Mouse (Mus musculus) neural tube, embryonic 15.5 days (tissue): ENCODE results near the gene Timm17b. TPM values are rescaled to one million over a fixed set of nuclear protein-coding genes. Genes with fewer than 3 reads are reported as not detected.
"Not testable (repeated sequence)": the region's sequence is repeated elsewhere in the genome, so short reads cannot be mapped to it uniquely, and the experiment has no call there.

Experiments used
- ATAC-seq: fragments of 200-750 bp; cut with Nextera tagmentation; 2 replicates; pipeline ENCODE4 v1.8.0; 2017; ENCODE audit warnings: mild to moderate bottlenecking, moderate TSS enrichment, moderate library complexity; ENCODE audit not compliant: low FRiP score
- H3K27ac ChIP-seq: fragments of 300-500 bp; sonication (generic); replicated peaks from 2 replicates; pipeline ENCODE4 v1.5.1; 2015; ENCODE audit warnings: mild to moderate bottlenecking, inconsistent platforms
- H3K27me3 ChIP-seq: fragments of 300-500 bp; sonication (generic); replicated peaks from 2 replicates; pipeline ENCODE4 v1.6.1; 2015; ENCODE audit warnings: inconsistent platforms
- H3K36me3 ChIP-seq: fragments of 300-500 bp; sonication (generic); 2 replicates; pipeline ENCODE4 v1.6.1; 2015; ENCODE audit warnings: inconsistent platforms
- H3K4me1 ChIP-seq: fragments of 300-500 bp; sonication (generic); 2 replicates; pipeline ENCODE4 v1.6.1; 2015; ENCODE audit warnings: inconsistent platforms
- H3K4me2 ChIP-seq: fragments of 300-500 bp; sonication (generic); 2 replicates; pipeline ENCODE4 v1.6.1; 2015; ENCODE audit warnings: inconsistent platforms, mild to moderate bottlenecking, moderate library complexity
- H3K4me3 ChIP-seq: fragments of 300-500 bp; sonication (generic); replicated peaks from 2 replicates; pipeline ENCODE4 v1.5.1; 2015; ENCODE audit warnings: mild to moderate bottlenecking, inconsistent platforms
- H3K9ac ChIP-seq: fragments of 300-500 bp; sonication (generic); replicated peaks from 2 replicates; pipeline ENCODE4 v1.6.1; 2015; ENCODE audit warnings: mild to moderate bottlenecking, inconsistent platforms
- H3K9me3 ChIP-seq: fragments of 300-500 bp; sonication (generic); replicated peaks from 2 replicates; pipeline ENCODE4 v1.6.1; 2016; ENCODE audit warnings: inconsistent platforms
- WGBS: fragments of 180-500 bp; shearing (Covaris S2); methylation state at CpG from one replicate; pipeline ENCODE4 v1.1.7; 2015; ENCODE audit warnings: mixed read lengths; 5-methylcytosine and 5-hydroxymethylcytosine counted together
- polyA plus RNA-seq: library from polyadenylated mRNA; unstranded; fragments of >200 nt; fragmentation: Nextera tagmentation; extraction: Ambion mirVana; gene quantifications from 2 replicates; pipeline ENCODE4 v1.2.1, GENCODE M21; 2015

Gene Timm17b
- polyA plus RNA-seq, 1 experiment from 2014 or later, result 152 TPM

DNA sequence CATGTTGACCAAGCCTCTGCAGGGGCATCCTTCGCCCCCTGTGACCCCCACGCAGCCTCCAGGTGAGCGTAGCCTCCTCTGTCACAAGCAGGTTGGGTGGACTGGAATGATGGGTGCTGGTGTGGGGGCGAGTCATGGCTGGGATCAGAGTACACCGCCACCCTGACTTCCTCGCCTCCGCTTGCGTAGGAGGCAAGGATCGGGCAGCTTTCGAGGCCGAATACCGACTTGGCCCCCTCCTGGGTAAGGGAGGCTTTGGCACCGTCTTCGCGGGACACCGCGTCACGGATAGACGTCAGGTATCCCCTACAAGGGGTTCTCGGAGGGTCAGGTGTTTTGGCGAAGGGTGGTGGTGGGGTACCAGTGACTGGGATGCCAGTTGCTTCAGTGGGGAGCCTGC lies 20.7 kb upstream of the Timm17b start:
- H3K27ac ChIP-seq, result peak overlapping the region; percentile 71
- H3K9me3 ChIP-seq, result no peaks in the 10 kb centered on the region
- peak overlapping the region; percentile 53 for H3K4me3 ChIP-seq
- peak overlapping the region; percentile 50 for H3K9ac ChIP-seq
- H3K4me2 ChIP-seq, result peak overlapping the region; percentile 70
- H3K27me3 ChIP-seq, result no peaks in the 10 kb centered on the region
- peak; percentile 43 for ATAC-seq
- WGBS, result 21% methylated on average over 21 of the region's 21 CpGs
- H3K4me1 ChIP-seq, result peaks cover 9% of the 10 kb centered on the region; the same call in 1 of the 2 replicates
- peaks cover 3% of the 10 kb centered on the region; the same call in 1 of the 2 replicates for H3K36me3 ChIP-seq

GRCm38 (mm10) chrX:7879819-7880218 lies 19.3 kb upstream of the Timm17b start:
- Histone ChIP-seq H3K27ac (no peak overlapping the region), H3K9me3 (no peaks in the 10 kb centered on the region), H3K36me3 (no peaks in the 10 kb centered on the region), H3K9ac (no peak overlapping the region), H3K4me2 (peak overlapping the region; percentile 70), H3K27me3 (no peaks in the 10 kb centered on the region), H3K4me3 (peak overlapping the region; percentile 53), H3K4me1 (peaks cover 11% of the 10 kb centered on the region)
- peak; percentile 37; the same call in 1 of the 2 replicates for ATAC-seq
- WGBS, result 26% methylated on average over 11 of the region's 11 CpGs

DNA sequence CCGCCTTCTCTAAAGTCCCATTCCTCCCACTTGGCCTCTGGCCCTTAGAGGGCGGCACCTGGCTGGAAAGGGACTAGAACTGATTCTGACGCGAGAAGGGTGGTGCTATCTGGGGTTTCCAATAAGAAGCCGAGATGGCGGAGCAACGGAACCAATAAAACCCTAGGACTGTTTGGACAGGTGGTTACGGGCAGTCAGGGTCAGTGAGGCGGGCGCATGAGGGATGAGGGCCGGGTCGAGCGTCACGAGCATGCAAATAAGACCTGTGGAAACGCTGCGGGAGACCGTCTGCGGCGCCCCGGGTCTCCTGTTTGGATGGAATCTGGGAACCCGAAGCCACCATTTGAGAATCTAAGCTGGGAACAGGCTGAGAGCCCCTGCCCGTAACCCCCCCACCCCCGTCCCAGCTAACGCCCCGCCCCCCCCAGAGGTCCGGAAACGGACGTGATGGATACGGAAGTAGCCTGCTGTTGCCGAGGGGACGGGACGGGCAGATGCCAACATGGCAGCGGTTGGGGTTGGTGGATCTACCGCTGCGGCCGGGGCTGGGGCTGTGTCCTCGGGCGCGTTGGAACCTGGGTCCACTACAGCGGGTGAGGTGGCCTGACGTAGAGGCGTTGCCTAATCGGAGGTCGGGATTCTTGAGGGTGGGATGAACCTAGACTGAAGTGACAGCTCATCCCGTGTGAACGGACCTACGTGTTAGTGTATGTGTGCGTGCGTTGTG lies 15.2 kb upstream of the Timm17b start, which contains the start of gene Slc35a2:
Slc35a2 (plus strand) TSS at position 188 of the 727 bp plus-strand sequence.
- no peaks in the 10 kb centered on the region for H3K27me3 ChIP-seq
- peaks cover 8% of the 10 kb centered on the region; the same call in 1 of the 2 replicates for H3K36me3 ChIP-seq
- ATAC-seq, result peak; percentile 90

DNA sequence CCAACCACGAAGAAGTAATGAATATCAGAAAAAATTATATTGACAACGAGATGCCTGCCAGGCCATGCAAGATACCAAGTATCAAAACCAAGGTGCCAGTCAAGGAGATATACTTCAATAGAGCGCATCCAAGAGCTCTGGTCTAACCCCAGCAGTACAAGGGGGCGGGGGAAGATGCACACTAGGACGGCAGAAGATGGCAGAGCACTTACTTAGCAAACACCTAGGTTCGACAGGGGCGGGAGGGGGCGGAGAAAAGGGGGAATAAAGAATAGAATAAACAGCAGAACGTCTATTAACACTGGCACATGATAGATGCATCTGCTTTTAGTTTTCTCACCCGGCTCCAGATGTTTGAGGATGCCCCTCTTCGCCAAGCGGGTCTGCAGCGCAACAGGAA lies 946 bp upstream of the Timm17b start:
- peak overlapping the region; percentile 54 for H3K4me3 ChIP-seq
- H3K9me3 ChIP-seq, result no peaks in the 10 kb centered on the region
- H3K27me3 ChIP-seq, result no peaks in the 10 kb centered on the region
- peak overlapping the region; percentile 47 for H3K9ac ChIP-seq
- no peak for ATAC-seq
- peak overlapping the region; percentile 58 for H3K4me2 ChIP-seq
- H3K4me1 ChIP-seq, result peaks cover 16% of the 10 kb centered on the region
- 25% methylated on average over 13 of the region's 13 CpGs for WGBS
- H3K27ac ChIP-seq, result peak overlapping the region; percentile 90
- H3K36me3 ChIP-seq, result peaks cover 17% of the 10 kb centered on the region

More for the DNA sequence above, 15.2 kb upstream of the Timm17b start, which contains the start of gene Slc35a2:
- 16% methylated on average over 49 of the region's 49 CpGs for WGBS
- Histone ChIP-seq H3K9ac (peak within 1 kb of the TSS; percentile 47), H3K27ac (peak within 1 kb of the TSS; percentile 88), H3K4me2 (peak within 1 kb of the TSS; percentile 59), H3K4me1 (peaks cover 16% of the 10 kb centered on the region), H3K4me3 (peak within 1 kb of the TSS; percentile 56), H3K9me3 (no peaks in the 10 kb centered on the region)

GRCm38 (mm10) chrX:7904441-7904840 lies 5.3 kb downstream of the Timm17b start:
- no peak for ATAC-seq
- H3K27ac ChIP-seq, result no peak overlapping the region
- H3K4me2 ChIP-seq, result no peak overlapping the region
- H3K4me1 ChIP-seq, result peaks cover 7% of the 10 kb centered on the region; the same call in 1 of the 2 replicates
- H3K36me3 ChIP-seq, result peaks cover 8% of the 10 kb centered on the region; the same call in 1 of the 2 replicates
- H3K9ac ChIP-seq, result no peak overlapping the region
- no peaks in the 10 kb centered on the region for H3K9me3 ChIP-seq
- no peaks in the 10 kb centered on the region for H3K27me3 ChIP-seq
- no peak overlapping the region for H3K4me3 ChIP-seq
- WGBS, result 98% methylated on average over 5 of the region's 5 CpGs

DNA sequence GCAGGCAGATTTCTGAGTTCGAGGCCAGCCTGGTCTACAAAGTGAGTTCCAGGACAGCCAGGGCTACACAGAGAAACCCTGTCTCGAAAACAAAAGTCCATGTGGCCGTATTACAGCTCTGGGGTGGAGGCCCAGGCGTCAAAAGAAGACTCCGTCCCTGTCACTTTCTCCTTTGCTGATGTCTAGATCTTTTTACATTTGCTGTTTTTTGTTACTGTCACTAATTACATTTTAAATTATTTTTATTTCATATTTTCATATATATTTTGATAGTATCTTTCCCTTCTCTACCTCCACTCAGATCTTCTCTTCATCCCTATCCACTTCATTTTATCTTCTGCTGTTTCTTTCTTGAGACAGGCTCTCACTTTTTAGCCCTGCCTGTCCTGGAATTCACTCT lies 8.6 kb downstream of the Timm17b start, which contains the start of gene Gm10491:
Gm10491 (minus strand) TSS at position 101 of the 400 bp plus-strand sequence.
- Histone ChIP-seq H3K9me3 (no peaks in the 10 kb centered on the region), H3K4me2 (no peak within 1 kb of the TSS), H3K27ac (no peak within 1 kb of the TSS), H3K27me3 (no peaks in the 10 kb centered on the region), H3K4me3 (no peak within 1 kb of the TSS), H3K9ac (no peak within 1 kb of the TSS), H3K36me3 (peaks cover 8% of the 10 kb centered on the region; the same call in 1 of the 2 replicates), H3K4me1 (no peaks in the 10 kb centered on the region)
- 80% methylated on average over 5 of the region's 5 CpGs for WGBS
- no peak for ATAC-seq

- not testable (repeated sequence) for H3K4me2 ChIP-seq, H3K27ac ChIP-seq, H3K36me3 ChIP-seq, H3K4me3 ChIP-seq, H3K4me1 ChIP-seq, H3K27me3 ChIP-seq, ATAC-seq, H3K9me3 ChIP-seq, H3K9ac ChIP-seq
- 90% methylated on average over 4 of the region's 4 CpGs for WGBS
These were observed 10.1 kb downstream of the Timm17b start, which contains the start of gene Gm10490 for GRCm38 (mm10) chrX:7909242-7909641. Gm10490 (plus strand) TSS chrX:7909542.

- H3K4me2 ChIP-seq, result no peak overlapping the region
- H3K27ac ChIP-seq, result no peak overlapping the region
- H3K9ac ChIP-seq, result no peak overlapping the region
- WGBS, result 56% methylated on average over 6 of the region's 6 CpGs
- H3K4me1 ChIP-seq, result no peaks in the 10 kb centered on the region
- H3K36me3 ChIP-seq, result peaks cover 6% of the 10 kb centered on the region; the same call in 1 of the 2 replicates
- no peaks in the 10 kb centered on the region for H3K27me3 ChIP-seq
- no peak for ATAC-seq
- no peak overlapping the region for H3K4me3 ChIP-seq
- H3K9me3 ChIP-seq, result no peaks in the 10 kb centered on the region
These were observed 11.3 kb downstream of the Timm17b start for GRCm38 (mm10) chrX:7910473-7910872.

- not testable (repeated sequence) for H3K36me3 ChIP-seq, H3K4me1 ChIP-seq, H3K9me3 ChIP-seq, H3K4me3 ChIP-seq, H3K27ac ChIP-seq, H3K4me2 ChIP-seq, H3K9ac ChIP-seq, H3K27me3 ChIP-seq, ATAC-seq
- 19% methylated on average over 3 of the region's 3 CpGs for WGBS
These were observed 16.5 kb downstream of the Timm17b start for GRCm38 (mm10) chrX:7915669-7916068.

- 75% methylated on average over 6 of the region's 6 CpGs for WGBS
These were observed 18.8 kb downstream of the Timm17b start for GRCm38 (mm10) chrX:7917960-7918359.

GRCm38 (mm10) chrX:7919601-7920383 lies 20.6 kb downstream of the Timm17b start, which contains the start of gene Pcsk1n:
Pcsk1n (plus strand) TSS chrX:7919822.
- H3K27ac ChIP-seq, result peak within 1 kb of the TSS; percentile 79
- no peaks in the 10 kb centered on the region for H3K36me3 ChIP-seq
- H3K4me1 ChIP-seq, result peaks cover 11% of the 10 kb centered on the region
- H3K4me3 ChIP-seq, result peak within 1 kb of the TSS; percentile 51
- H3K9ac ChIP-seq, result peak within 1 kb of the TSS; percentile 58
- peak; percentile 91 for ATAC-seq
- 17% methylated on average over 39 of the region's 40 CpGs for WGBS
- H3K4me2 ChIP-seq, result peak within 1 kb of the TSS; percentile 65
- no peaks in the 10 kb centered on the region for H3K27me3 ChIP-seq
- no peaks in the 10 kb centered on the region for H3K9me3 ChIP-seq

More at GRCm38 (mm10) chrX:7917960-7918359, 18.8 kb downstream of the Timm17b start:
- not testable (repeated sequence) for H3K9me3 ChIP-seq, H3K4me2 ChIP-seq, H3K36me3 ChIP-seq, H3K4me3 ChIP-seq, H3K27me3 ChIP-seq, H3K4me1 ChIP-seq, ATAC-seq, H3K27ac ChIP-seq, H3K9ac ChIP-seq
